Mouse (Mus musculus): Measurements from ENCODE around the gene Cox6a1.

GRCm38 (mm10) chr5:115301615-115302014, 47.2 kb downstream of the Cox6a1 start:
- TF ChIP-seq GATA1 (IDR thresholded peaks at IDR 0.05; ENCODE audit: low read length) (no peak), TAL1 (IDR thresholded peaks at IDR 0.05; ENCODE audit: low read length) (no peak)
